Mouse (Mus musculus) adrenal gland, postnatal 10 days (tissue): ENCODE results near the gene Nck2. TPM values are rescaled to one million over a fixed set of nuclear protein-coding genes. Genes with fewer than 3 reads are reported as not detected.

Source experiments
- DNase-seq: peaks from one replicate; pipeline ENCODE4 v3.0.0; 2021; ENCODE audit warnings: mixed read lengths
- total RNA-seq, 2 experiments: library from RNA; stranded (reverse); gene quantifications; 2 replicates each; pipeline ENCODE4 v1.2.3; 2021

Gene Nck2
- total RNA-seq, 2 experiments from 2014 or later: 27.0 to 33.9 TPM

DNA sequence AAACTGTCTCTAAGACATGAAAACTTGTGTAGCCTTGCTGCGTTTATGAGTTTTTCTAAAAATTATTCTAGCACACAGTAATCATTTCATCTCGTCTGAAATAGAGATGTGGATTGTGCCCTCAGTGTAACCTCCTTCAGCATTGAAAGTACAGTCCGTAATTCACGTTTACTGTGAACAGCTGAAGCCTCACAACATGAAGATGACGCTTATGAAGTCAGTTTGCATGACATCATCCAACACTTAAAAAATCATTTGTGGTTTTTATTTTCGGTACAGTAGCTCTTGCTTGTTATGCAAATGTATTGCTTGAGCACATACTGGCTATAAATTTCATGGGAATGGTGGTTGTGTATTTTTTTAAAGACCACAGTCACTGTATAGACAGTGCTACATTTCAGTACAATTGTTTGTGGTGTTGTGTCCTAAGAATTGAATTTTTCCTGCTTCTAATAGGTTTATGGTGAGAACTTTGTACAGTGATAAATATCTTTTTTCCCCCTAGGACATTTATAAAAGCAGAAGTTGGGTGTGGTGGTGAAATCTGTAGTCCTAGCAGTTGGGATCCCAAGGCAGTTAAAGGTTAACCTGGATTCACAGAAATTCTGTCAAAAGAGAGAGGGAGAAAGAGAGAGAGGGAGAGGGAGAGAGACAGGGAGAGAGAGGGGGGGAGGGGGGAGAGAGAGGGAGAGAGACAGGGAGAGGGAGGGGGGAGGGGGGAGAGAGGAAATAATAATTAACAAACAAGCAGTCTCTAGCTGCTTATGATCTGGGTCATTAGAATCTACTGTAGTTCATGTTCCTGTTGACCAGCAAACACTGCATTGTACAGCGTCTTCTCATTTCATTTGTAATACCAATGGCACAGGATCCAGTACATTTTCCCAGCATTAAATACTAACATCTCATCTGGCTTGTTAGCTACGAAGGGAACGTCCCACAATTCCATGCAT lies 14.2 kb upstream of the Nck2 start:
- no peak for DNase-seq

GRCm38 (mm10) chr1:43433853-43434252 lies 10.5 kb upstream of the Nck2 start:
- no peak for DNase-seq

DNA sequence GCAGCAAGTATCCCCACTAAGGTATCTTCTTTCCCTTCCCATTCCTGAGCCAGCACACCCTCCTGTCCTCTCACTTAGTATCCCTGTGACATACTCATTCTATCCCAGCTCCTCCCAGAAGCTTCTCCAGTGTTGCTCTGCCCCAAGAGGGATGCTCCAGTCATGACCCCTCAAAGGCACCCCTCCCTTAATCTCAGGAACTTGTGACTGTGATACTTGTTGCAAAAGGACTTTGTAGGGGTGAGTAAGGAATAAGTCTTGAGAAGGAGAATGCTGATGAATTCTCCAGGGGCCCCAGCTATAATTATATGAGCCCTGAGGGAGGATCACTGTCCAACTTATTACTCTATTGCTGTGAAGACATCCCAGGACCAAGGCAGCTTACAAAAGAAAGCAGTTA lies 7.8 kb upstream of the Nck2 start:
- no peak for DNase-seq

- DNase-seq: no peak
These were observed 5.1 kb upstream of the Nck2 start for GRCm38 (mm10) chr1:43439261-43439660.

DNA sequence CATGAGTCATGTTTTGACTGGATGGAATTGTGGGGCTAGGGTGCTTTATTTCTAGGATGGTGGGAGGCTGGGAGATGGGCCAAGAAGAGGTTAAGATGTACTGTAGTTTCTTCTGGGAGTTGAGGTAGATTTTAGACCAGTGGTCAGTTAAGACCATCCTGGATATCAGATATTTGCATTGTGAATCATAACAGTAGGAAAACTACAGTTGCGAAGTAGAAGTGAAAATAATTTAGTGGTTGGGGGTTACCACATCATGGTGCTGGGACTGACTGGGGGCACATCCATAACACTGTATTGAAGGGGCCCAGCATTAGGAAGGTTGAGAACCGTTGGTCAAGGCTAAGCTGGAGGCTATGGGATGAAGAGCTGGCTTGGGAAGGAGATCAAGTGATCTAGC lies 1.8 kb upstream of the Nck2 start:
- DNase-seq: no peak

DNA sequence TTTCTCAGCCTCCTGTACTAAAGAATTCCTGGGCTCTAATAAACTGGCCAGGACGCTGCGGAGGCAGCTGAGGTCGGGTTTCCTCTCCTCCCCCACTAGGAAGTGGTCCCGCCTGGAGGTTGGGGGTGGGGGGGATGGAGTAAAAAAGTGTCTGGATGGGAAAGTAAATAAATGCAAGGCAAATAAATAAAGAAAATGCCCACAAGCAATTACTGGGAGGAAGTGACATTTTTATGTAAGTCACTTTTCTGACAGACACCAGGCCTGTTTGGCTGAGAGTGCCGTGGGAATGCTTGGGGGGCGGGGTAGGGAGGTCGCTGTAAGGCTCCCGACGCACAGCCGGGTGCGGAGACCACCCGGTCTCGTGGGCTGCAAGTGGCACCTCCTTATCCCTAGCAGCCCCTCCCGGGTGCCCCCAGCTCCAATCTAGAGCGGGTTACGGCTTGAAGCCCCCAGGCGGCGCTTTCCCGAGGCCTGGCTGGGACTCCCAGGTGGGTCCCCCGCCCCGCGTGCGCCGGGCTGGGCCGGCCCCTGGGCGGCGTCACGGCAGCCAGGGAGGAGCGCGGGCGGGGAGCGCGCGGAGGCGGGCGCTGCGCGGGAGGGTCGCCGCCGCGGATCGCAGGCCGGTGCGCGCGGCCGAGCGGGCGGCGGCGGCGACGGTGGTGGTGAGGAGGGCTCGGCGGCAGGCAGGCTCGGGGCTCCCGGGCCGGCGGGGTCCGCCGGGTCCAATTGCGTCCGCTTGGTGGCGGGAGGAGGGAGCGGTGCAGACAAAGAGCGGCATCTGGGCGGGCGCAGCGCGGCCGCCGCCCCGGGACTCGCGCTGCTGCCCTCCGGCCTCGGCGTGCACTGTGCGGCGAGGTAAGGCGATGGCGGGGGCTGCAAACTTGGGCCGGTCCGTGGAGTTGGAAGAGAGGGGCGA lies 1.1 kb downstream of the Nck2 start:
- DNase-seq: peak; percentile 89

DNA sequence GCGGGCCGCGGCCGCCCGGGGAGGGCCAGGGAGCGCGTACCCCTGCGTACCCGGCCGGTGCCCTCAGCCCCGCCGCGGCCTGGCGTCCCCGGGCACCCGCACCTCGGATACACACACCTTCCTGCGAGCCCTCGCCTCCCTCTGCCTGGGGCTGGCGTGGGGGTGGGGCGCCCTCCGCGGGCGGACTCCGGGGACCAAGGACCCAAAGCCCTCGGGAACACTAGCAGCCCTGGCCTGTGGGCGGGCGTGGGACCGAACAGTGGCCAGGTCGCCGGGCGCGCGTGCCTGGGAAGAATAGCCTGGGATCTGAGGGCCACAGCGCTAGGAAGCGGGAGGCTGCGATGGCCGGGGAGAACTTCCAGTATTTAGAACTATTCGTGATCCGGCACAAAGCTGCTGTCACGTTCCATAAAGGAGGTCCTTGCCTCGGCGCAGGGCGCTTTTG lies 1.7 kb downstream of the Nck2 start:
- peak; percentile 82 for DNase-seq

GRCm38 (mm10) chr1:43446731-43447601 lies 2.6 kb downstream of the Nck2 start:
- peak; percentile 74 for DNase-seq

DNA sequence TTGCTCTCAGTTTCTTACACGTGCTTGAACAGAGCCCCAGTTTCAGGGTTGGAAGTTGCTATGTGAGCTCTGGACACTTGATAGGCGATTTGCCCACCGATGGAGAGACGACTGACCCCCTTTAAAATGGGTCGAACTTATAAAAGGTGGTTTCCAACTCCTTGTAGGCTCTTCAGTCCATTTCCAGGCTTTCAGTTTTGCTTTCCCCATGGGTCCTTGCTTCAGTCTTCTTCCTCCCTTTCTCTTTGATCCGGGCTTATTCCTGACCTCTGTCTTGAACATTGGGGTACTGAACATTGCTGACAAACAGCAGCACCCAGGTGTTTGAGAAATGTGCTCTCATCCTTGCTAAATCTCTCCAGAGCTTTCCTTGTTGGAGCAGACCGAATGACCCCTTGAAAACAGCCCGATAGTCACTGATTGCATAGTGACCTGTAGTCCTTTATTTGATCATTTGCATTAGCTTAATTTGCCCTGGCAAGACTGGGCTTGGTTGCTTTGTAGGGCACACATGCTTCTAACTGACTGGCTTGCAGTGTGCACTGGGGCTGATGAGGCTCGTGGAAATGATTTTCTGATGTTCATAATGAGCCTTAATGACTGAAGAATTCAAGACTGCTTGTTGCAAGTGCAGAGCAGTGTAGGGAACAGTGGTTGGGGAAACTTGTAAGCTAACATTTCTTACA lies 3.4 kb downstream of the Nck2 start:
- no peak for DNase-seq

GRCm38 (mm10) chr1:43450811-43451210 lies 6.4 kb downstream of the Nck2 start:
- no peak for DNase-seq

DNA sequence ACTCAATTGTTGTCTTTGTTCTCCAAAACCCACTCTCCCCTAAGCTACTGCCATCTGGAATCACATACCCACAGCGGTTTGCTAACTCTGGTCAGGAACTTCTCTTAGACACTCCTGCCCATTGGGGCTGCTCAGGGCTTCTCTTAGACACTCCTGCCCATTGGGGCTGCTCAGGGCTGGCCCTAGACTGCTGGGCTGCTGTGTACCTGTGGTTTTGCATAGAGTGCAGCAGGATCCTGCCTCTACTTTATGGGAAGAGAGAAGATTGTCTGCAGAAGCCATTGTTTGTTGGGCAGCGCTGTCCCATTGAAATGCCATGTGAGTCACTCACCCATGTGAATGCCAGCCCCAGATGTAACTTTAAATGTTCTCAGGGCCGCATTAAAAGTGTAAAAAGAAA lies 9.3 kb downstream of the Nck2 start:
- no peak for DNase-seq

DNA sequence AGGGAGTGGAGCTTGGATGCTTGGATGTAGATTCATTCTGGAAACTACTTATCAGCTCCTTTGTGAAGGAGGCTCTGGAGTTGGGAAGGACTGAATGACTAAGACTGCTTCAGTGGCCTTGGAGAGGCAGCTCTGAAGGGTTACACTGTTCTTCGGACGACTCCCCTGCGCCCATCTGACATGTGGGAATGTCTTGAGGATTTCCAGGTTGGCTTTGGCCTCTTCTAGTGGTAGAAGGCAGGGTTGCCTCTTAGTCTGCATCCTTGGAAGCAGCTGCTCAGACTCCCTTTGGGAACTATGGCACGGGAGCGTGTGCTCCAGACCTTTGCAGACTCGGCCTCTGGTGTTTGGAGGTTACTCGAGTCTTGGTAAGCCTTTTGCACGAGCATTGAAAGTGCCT lies 10.4 kb downstream of the Nck2 start:
- DNase-seq: no peak

GRCm38 (mm10) chr1:43455196-43455595 lies 10.8 kb downstream of the Nck2 start:
- DNase-seq: no peak

GRCm38 (mm10) chr1:43457012-43457766 lies 12.8 kb downstream of the Nck2 start:
- DNase-seq: no peak

- DNase-seq: no peak
These were observed 16.1 kb downstream of the Nck2 start for GRCm38 (mm10) chr1:43460468-43460867.

DNA sequence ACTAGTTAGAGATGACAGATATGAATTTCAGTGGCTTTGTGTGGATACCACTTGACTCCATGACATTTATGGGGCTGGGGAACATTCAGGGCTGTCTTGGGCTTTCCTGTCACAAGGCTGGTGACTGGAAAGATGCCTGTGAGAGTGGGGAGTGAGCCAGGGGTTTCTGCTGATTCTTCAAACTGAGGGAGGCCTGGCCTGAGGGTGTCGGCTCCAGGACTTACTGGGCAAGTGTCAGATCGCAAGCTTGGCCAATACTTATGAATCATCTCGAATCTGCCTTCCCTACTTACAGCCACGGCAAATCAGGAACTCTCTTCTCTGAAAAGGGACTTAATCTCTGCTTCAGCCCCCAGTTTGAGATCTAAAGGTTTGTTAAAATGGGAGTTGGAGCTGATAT lies 18.3 kb downstream of the Nck2 start:
- DNase-seq: no peak

- DNase-seq: no peak
These were observed 19.7 kb downstream of the Nck2 start for GRCm38 (mm10) chr1:43463941-43464682.

DNA sequence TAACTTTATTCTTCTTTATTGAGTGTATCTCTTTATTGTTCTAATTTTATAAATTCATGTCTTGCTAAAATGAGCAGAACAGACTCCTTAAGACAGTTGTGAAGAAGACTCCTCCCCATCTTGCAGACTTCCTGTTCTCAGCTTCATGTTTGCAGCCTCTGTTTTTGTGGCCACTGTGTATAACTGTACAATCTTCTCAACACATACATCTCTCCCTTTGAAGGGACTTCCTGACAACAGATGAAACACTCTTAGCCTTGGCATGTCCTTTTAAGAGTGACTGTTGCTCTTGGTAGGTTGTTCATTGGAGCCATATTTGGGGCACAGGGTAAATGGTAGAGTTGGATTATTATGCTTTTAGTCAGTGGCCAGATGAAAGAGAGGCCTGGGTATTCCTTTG lies 20.6 kb downstream of the Nck2 start:
- DNase-seq: no peak

- no peak for DNase-seq
These were observed 21.7 kb downstream of the Nck2 start for GRCm38 (mm10) chr1:43465957-43466624.
